Mouse (Mus musculus) ovary, postnatal 10 days (tissue): Measurements from ENCODE around the gene Sdk2.
A peak's percentile ranks its signal among the peaks of the same experiment; 100 is the strongest.

ENCODE experiments used
- DNase-seq: peaks from one replicate; pipeline ENCODE4 v3.0.0; 2022; ENCODE audit warnings: low spot score

Gene Sdk2

GRCm38 (mm10) chr11:113789101-113789500 lies 277.7 kb downstream of the Sdk2 start:
- DNase-seq: no peak

- no peak for DNase-seq
Observed at GRCm38 (mm10) chr11:113788183-113788789, 278.6 kb downstream of the Sdk2 start.

GRCm38 (mm10) chr11:113787432-113788182 lies 279.2 kb downstream of the Sdk2 start:
- no peak for DNase-seq

DNA sequence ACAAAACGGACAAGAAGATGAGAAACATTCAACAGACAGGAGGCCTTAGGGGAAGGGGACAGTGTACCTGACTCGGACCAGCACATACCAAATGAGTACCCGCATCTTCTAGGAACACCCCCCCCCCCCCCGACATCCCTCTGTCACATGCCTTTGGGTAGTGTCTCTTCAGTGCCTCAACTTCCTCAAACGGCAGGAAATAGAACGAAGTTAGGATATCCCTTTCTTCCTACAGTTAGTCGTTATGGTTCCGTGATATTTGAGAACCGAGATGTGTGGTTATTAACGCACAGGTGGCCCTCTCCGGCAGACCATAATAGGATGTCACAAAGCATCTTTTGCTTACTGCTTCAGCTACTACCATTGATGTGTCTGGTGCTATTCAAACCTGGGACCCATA lies 279.8 kb downstream of the Sdk2 start:
- no peak for DNase-seq

DNA sequence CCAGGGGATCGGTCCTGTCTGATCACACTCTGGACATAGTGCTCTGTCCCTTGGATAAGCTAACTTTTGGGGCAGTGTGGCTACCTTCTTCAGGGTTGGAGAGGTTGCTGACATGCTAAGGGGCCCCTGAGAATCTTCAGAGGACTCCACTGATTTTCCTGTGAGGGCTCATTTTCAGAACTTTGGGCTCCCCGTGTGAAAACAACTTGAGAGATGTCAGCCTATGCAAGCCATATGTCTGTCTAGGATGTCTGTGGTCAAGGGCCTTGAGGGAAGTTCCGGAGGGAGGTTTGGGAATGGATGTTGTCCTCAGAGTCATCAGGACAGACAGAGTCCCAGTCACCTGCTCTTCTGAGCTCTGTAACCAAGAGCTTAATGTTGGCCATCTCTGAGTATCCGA lies 280.5 kb downstream of the Sdk2 start:
- no peak for DNase-seq

GRCm38 (mm10) chr11:113785406-113786171 lies 281.3 kb downstream of the Sdk2 start:
- peak; percentile 54 for DNase-seq

DNA sequence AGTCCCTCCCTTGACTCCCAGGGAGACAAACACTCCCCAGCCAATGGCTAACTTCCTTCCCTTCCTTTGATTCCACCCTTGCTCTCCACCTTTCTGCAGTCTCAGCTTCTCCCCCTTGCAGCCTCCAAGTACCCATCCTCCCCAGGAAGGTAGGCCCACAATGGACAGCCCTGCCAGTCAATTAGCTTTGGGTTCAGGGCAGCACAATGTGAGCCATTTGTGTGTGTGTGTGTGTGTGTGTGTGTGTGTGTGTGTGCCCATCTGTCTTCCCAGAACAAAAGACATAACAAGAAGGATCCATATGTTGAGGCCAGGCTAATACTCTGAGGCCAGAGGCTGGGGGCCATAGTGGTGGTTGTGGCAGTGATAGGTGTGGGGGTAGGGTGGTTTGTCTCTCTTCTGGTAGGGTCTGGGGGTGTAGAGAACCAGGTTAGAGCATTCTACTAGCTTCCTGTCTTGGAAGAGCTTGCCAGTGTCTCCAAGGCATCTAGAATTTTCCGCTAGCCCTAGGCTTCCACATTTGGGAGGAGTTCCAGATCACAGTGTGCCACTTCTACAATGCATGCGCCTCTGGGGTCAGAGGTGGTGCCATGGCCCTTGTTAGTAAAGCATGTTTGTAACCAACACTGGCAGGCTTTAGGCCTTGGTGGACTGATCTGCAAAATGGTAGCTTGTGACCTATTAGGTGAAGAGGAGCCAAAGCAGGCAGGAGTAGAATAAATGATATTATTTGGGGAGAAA lies 282.0 kb downstream of the Sdk2 start:
- no peak for DNase-seq

DNA sequence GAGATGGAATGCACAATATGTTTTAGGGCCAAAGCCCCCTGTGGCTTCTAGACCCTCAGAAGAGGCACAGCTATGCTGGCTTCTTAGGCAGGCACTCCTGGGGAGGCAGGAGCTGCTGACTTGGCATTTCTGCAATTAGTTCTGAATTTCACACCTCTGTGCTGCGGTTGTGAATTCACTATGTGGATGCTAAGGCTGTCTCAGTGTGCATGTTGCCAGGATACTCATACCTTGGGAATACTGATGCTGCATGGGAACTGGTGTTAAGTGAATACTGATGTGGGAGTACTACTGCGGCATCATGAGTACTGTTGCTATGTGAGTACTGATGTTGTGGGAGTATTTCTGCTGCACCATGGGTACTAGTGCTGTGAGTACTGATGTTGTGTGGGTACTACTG lies 284.4 kb downstream of the Sdk2 start:
- DNase-seq: no peak

DNA sequence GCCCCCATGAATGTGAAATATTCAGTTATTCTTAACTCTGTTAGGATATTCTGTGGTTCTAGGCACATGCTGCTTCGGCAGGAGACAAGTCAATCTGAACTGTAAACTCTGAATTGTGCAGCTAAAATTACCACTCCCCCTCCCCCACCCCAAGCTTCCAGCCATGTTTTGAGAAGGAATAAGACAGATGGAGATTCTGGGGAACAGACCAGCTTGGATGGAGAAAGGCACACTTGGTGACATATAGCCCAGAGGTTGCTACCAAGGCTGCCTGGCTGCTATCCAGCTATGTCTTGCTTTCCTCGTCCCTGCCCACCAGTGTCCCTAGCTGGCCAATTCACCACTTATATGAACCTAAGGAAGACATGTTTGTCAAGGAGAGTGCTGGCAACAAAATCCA lies 284.8 kb downstream of the Sdk2 start:
- no peak for DNase-seq

DNA sequence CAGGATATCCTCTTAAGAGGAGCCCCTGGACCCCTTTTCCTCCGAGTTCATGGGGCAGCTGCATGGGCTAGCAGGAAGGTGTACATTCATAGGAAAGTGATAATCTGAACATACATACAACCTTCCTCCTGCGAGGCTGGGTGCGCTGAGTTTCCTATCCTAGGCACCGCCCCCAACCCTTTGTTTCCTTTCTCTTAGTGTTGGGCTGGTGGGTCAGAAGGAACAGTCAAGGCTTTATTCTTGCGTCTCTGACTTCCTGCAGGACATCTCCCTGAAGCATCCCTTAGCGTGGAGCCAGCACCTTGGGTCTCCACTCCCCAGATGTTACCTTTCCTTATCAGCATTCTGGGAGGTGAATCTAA lies 287.2 kb downstream of the Sdk2 start:
- no peak for DNase-seq

- DNase-seq: no peak
Observed at GRCm38 (mm10) chr11:113778733-113779679, 287.8 kb downstream of the Sdk2 start.

DNA sequence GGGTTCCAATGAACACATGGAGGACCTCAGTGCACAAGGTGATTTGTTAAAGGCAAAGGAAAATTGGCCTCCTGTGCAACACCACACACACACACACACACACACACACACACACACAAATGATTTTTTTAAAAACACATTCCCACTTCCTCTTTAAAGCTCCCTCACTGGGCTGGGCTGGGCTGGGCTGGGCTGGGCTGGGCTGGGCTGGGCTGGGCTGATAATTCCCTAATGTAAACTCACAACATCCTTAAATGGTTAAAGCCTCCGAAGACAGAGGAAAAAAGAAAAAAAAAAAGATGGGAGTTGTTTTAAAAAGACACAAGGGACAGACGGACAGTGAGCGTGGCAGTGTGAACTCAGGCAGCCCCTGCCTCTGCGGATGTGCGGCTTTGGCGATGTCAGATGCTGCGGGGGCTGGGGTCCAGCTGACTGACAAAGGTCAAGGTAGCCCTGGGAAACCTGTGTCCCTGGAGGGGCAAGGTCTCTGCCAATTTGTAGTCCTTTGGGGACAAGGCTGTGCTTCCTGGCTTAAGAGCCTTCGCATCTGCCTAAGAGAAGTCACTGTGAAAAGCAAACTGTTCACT lies 288.9 kb downstream of the Sdk2 start:
- DNase-seq: no peak

- DNase-seq: no peak
Observed at GRCm38 (mm10) chr11:113776851-113777511, 289.9 kb downstream of the Sdk2 start.

GRCm38 (mm10) chr11:113774773-113775172 lies 292.1 kb downstream of the Sdk2 start:
- no peak for DNase-seq

GRCm38 (mm10) chr11:113773191-113773590 lies 293.7 kb downstream of the Sdk2 start:
- DNase-seq: no peak

- DNase-seq: no peak
Observed at GRCm38 (mm10) chr11:113771187-113771586, 295.7 kb downstream of the Sdk2 start.

DNA sequence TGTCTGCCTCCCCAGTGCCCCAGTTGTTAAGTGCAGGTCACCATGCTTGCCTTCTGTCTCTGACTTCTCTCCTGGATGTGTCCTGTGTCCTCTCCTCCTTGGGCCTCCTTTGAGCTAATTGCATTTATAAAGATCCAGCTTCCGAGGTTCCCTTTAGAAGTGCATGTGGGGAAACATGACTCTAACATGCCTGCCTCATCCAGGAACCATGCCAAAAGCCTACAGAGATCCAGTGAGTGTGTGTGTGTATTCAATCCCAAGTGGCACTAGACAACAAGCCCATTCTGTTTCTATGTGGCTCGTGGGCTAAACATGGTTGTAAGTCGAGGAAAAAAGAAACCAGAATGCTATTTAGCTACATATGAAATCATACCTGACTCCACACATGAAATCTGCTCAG lies 298.5 kb downstream of the Sdk2 start:
- DNase-seq: no peak

- DNase-seq: no peak
Observed at GRCm38 (mm10) chr11:113767285-113767684, 299.6 kb downstream of the Sdk2 start.

- DNase-seq: no peak
Observed at GRCm38 (mm10) chr11:113766284-113766985, 300.4 kb downstream of the Sdk2 start.
